Mouse (Mus musculus) urinary bladder, postnatal 25 days (tissue): ENCODE data around the gene Ing1.

Experiments
- DNase-seq: peaks from one replicate; pipeline ENCODE4 v3.0.0; 2022; ENCODE audit warnings: low spot score

Ing1 gene

GRCm38 (mm10) chr8:11591837-11592236 lies 36.5 kb downstream of the Ing1 start:
- DNase-seq, result no peak

GRCm38 (mm10) chr8:11592296-11592695 lies 36.9 kb downstream of the Ing1 start:
- DNase-seq, result no peak

GRCm38 (mm10) chr8:11593222-11593884 lies 38.0 kb downstream of the Ing1 start:
- DNase-seq, result no peak

- DNase-seq, result no peak
These were observed 45.1 kb downstream of the Ing1 start for GRCm38 (mm10) chr8:11600301-11600951.

DNA sequence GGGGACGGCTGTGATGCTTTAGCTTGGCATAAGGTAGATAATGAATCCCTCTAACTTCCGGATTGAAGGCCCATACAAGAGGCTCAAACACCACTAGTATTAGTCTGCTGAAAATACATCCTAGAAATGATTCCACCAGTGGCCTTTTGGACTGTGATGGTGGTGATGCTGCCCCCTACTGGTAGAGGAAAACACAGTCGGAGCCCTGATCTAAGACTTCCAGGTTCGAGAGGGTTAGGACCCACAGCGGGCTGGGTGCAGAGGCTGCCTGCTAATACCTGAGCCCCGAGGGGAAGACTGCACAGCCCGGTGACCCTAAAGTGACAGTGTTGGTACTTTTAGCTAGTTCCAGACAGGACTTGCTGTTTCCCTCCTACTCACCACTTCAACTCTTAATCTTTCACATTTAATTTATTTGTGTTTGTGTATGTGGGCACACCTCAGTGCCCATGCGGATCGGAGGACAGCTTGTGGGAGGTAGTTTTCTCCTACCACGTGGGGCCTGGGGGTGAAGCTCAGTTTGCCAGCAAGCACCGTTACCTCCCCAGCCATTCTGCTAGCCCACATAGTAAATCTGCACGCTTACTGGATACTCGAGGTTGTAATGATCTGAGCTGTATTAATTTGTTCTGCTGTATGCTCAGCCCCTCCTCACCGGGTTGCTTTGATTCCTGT lies 46.8 kb downstream of the Ing1 start:
- DNase-seq, result peak; percentile 43

GRCm38 (mm10) chr8:11608848-11609247 lies 53.5 kb downstream of the Ing1 start:
- no peak for DNase-seq
